Mouse (Mus musculus) ES-CJ7 (cell line): ENCODE results near the gene Fgf18.

ENCODE experiments used
- DNase-seq: peaks from one replicate; pipeline ENCODE4 v3.0.0; 2011; ENCODE audit warnings: low read depth, low spot score

The Fgf18 gene

DNA sequence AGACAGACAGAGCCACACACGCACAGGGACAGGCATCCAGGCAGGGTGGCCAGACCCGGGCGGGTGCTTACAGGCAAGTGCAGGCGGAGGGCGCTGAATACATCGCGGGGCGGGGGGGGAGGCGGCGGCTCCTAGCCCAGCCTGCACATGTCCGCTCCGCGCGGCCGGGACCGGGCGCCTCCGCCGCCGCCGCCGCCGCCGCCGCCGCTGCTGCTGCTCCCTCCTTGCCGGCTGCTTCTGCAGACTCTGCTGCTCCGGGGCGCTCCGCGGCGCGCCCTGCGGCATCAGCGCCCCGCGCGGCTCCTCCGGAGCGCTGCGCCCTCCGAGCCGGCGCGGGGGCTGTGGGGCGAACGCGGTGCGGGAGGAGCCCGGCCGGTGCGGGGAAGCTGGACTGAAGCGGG lies at the start of gene Fgf18:
Gene Fgf18, minus strand, starts transcription at position 230 of the 401 bp plus-strand sequence.
- DNase-seq: no peak

DNA sequence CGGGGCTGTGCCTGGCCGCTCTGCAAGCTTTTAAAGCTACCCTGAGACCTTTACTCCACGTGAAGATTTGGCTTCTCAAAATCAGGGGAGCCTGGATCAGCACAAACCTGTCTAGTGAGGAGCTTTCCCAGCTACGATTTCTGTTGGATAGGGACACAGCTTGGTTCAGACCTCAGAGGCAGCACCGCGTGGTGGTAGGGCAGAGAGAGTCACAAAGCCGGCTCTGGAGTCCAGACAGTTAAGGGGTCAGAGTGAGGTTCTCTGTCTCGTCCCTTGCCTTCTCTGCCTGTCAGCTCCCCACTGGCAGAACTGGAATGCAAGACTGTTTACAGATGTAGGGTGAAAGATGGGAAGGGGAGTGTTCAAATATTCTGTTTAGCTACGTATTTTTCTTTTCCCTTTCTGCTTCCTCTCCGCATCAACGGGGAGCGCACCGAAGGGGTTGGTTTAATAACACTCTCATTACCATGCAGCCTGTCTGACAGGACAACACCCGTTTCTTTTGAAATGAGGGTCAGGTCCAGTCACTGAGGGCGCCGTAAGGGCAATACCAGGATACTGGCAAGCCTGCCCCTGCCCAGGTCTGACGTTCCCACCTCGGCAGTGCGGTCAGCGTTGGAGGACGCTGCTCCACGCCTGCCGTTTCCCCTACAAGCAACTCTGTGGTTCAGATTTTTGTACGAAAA lies 49.4 kb upstream of the Fgf18 start:
- no peak for DNase-seq

DNA sequence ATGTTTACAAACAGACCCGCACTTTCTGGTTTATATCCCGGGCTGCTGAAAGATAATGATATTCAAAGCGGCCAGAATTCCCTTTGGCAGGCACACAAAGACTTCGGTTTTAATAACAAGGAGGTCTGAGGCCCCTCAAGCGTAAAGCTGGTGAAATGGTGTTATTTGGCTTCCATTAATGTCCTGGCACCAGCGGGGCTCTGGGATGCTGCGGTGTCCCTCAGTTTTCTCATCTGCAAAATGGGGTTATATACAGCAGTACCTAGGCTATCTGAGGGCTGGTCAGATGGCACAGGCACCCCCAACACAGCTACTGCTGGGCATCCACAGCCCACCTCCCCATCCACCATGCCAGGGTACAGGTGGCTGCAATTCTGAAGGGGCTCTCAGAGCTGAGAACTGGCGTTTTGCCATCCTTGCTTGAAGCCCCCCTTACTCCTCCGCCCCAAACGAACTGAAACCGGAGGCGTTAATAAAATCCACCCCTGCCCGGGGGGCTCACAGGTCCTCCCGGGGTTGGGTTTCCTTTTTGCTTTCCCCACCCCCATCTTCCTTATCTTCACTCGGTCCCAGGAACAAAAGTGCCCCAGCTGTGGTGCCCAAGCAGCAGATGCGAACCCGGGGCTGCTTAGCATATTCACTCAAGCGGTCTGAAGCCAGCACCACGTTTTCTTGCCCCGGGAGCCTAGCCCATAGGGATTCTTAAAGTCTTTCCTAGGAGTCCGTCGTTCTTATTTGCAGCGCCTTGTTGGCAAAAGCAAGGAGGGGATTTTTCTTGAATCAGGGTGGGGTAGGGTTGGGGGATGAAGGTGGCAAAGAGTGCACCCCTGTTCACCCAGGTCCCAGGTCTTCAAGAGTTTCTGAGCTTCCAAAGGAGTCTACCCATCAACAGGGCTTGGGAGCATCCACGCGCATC lies 48.6 kb upstream of the Fgf18 start:
- DNase-seq: no peak

DNA sequence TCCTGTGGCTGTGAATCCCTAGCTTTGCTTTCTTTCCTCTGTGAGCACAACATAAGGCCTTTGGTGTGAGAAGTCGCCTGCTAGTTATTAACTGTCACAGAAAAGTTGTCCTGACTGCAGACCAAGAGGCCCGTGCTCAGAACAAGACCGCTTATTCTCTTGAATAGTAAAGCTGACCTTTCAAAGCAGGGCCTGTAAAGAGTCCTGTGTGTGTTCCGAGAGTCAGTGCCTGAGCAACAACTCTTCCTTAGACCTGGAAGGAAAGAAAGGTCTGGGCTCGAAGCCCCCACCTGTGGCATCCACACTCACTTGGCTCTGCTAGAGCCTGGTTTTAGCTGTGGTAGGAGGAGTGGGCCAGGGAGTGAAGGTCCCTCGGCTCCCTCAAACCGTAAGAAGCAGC lies 47.9 kb upstream of the Fgf18 start:
- no peak for DNase-seq

DNA sequence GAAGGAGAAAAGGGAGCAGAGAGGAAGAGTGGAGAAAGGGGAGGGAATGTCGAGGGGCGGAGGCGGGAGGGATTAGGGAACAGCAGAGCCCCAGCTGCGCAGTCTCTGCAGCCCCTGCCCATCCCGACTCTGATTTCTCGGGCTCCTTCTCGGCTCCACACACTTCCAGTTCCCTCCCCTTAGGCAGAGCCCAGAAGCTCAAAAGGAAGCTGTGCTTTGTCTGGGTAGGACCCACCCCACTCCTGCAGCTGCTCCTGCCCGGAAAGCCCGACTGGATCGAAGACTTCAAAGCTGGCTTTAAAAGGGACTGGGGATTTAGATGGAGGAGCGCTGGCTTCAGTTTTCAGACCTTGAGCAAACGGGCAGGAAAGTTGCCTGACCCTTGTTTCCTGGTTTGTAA lies 46.5 kb upstream of the Fgf18 start:
- DNase-seq: peak; percentile 71

DNA sequence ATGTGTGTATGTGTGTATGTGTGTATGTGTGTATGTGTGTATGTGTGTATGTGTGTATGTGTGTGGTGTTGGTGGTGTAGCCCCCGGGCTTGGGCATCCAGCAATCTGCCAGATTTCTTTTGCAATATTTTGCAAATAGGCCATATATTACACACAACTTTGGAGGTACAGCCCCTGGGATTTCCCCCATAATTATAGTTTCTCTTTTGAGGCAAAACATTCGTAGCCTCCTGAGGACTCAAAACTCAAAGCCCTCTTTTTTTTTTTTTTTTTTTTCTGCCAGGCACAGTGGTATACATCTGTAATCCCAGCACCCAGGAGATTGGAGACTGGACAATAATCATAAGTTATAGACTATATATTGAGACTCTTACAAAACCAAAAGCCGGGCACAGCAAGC lies 34.6 kb upstream of the Fgf18 start:
- no peak for DNase-seq

DNA sequence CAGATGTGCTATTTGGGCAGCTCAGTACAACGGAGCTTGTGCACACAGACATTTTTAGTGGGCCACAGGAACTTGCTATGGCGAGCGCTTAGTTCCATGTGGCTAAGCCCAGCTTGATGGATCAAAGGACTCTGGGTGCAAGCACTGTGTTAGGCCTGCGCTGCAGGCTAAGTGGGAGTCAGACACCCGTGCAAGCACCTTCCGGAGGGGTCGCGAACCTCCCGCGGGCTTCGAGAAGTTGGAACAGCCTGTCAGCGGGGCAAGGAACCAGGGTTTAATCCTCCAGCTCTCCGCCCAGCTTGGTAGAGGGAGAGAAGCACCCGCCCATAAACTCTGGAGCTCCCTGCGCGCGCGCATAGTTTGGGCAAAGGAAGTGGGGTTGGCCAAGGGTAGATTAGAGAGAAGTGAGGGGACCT lies 33.5 kb upstream of the Fgf18 start:
- peak; percentile 62 for DNase-seq

DNA sequence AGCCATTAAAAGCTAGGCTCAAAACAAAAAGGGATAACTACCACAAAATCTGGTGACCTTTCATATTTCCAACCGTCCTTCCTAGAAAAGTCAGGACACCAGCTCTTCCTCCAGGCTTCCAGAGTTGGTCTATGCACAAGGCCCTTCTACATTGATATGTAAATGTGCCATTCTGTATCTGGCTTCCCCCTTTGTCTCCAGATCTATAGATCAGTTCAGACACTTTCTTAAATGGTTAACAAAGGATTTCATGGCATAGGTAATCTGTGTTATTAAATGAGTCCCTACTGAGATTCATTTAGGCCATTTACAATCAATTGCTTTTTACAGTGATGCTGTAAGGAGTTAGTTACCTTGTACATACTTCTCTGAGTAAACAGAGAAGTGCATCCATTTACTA lies 32.6 kb upstream of the Fgf18 start:
- DNase-seq: peak; percentile 68

DNA sequence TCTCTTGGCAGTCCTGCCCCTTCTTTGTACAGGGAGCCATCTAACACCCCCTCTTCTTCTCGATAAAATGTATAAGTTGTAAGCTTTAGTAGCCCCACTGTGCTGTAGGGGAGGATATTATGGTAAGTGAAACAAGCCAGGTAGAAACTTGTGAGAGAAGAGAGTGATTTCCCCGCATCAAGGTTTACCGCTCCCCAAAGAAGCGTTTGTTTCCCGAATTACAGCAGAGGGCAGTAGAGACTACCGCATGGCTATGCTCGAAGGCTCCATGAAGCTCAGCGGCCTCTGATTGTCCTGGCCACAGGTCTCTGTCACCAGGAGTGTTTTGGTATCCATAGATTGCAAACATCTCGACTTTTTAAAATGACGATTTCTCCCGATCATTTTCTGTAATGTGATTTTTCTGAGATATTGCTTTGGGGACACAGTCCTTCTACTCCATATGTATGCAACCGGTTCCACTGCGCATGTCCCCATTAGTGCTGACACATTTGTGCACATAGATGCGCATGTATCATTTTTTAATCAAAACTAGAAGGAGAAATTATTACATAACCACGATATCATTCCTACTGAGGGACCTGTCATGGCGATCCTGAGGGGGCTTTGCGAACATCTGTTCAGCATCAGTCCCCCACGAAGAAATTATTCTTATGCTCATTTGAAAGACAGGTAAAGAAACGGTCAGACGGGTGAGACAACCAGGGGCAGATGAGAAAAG lies 29.5 kb upstream of the Fgf18 start:
- DNase-seq: peak; percentile 76

DNA sequence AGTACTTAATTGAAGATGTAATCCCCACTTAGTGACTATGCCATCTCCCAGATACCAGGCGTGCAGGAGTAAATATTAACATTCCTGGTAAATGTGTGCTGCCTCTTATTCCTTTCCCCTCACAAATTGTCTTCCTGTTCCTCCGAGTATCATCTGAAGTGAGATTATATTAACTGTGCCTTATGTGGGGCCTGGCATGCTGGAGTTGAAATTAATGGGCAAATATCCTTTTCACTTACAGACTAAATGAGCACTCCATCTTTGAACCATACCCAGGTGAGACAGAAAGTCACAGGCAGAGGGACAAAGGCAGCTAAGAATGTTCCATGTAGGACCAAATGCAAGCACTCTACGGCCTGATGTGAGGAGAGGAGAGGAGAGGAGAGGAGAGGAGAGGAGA lies 28.6 kb upstream of the Fgf18 start:
- no peak for DNase-seq

DNA sequence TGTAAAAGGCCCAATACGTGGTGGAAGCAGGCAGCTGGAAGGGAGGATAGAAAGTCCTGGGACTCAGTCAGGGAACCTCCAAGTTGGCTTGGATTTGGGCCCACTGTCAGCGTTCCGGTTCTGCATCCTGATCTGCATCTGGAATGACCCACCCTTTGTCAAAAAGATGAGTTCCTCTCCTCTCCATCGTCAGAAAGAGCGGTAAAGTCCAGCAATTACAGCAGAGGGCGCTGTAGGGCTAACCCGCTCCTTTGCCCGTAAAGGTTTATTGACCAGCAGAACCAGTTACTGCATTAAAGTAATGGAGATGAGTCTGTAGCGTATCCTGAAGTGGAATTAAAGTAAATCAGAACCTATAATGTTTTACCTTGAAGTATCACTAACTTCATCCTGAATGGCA lies 23.3 kb upstream of the Fgf18 start:
- DNase-seq: peak; percentile 81

DNA sequence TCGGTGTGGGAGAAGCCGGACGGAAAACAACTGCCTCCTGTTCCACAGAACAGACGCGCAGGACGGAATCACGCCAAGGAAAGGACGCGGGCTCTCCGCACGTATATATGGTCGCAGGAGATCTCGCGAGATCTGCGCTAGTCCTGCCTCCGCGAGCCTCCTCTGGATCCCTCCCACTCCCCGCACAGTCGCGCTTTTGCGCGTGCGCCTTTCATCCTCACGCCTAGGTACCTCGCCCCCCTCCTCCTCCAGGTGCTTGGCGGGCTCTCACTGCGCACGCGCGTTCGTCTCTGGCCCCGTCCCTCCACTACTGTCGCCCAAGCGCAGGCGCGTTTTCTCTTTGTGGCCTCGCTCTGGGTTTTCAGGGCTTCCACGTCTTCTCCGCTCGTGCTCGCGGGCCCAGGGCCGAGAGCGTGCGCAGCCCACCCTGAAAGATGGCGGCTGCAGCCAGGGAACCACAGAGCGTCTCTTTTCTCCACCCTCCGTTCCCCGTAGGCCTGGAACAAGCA lies 15.9 kb upstream of the Fgf18 start, which contains the start of gene Npm1:
Gene Npm1, minus strand, starts transcription at position 209 of the 509 bp plus-strand sequence.
- DNase-seq: peak; percentile 100

DNA sequence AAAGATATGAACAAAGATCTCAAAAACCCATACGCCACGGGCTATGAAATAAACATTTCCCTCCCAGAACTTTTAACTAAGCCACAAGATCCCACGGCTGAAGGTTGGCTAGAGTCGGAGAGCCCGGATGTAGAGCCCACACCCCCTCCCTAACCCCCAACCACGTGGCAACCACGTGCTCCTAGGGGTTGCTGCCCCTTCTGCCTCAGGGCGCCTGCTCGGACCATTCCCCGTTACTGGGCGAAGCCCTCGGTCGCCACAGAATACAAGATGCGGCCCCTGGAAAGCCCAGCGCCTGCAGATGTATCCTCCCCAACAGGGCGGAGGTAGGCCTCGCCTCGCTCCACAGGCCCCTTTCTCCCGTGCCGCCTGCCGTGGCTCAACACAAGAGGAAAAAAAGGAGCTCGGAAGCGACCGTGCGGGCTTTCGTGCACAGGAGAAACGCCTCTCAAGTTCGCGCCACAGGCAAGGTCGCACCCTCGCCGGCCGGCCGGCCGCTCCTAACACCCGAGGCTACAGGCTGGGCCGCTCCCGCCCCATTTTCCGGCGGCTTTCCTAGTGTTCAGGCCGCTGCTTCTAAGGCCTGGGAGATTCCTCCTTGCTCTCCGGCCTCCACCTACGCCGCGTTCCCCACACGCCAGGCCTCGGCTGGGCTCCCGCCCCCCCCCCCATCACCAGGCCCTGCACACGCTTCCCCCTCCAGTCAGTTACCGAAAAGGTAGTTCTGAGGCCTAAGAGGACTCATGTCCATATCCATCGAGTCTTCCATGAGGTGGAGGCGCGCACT lies 15.2 kb upstream of the Fgf18 start:
- DNase-seq: peak; percentile 88

DNA sequence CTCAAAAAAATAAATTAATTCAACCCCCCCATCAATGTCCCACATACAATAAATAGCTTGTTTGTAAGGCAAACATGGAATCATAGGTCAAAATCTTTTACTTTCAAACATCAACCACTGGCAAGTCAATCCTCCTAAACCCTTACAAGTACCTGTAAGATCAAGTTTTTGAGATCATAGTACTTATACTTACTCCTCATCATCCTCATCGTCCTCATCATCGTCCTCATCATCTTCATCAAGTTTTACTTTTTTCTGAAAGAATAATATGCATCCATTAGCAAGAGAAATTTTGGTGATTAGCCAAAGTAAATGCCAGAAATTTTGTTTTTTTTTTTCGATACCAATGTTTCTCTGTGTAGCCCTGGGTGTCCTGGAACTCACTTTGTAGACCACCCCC lies 12.5 kb upstream of the Fgf18 start:
- no peak for DNase-seq

DNA sequence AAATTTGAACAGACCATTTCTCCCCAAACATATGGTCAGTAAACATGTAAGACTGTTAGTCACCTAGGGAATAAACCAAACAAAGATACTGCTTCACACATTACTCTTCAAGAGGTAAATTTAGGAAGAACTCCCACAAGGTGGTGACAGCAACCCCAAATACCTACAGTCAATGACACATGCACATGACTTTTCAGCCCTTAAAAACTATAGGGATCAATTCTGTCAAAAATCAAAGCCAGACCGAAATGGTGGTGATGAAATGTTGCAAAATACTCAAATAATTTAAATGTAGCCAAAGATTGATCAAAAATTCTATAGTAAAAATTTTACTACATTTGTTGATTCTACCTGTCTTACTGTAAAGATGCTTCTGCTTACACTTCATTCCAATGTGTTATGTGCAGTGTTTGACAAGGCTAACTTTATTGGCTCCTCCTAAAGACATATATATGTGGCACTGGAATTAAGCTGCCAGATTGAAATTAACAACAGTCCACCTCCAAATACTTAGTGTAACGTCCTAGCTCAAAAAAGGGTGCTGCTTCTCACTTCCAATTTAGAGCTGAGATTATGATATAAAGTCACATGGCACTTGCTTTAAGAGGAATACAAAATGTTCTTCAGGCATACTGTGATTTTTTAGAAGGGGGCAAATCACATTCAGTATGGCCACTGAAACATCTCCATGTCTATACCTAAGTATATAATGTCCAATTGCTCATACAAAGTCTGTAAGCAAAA lies 10.4 kb upstream of the Fgf18 start:
- no peak for DNase-seq

DNA sequence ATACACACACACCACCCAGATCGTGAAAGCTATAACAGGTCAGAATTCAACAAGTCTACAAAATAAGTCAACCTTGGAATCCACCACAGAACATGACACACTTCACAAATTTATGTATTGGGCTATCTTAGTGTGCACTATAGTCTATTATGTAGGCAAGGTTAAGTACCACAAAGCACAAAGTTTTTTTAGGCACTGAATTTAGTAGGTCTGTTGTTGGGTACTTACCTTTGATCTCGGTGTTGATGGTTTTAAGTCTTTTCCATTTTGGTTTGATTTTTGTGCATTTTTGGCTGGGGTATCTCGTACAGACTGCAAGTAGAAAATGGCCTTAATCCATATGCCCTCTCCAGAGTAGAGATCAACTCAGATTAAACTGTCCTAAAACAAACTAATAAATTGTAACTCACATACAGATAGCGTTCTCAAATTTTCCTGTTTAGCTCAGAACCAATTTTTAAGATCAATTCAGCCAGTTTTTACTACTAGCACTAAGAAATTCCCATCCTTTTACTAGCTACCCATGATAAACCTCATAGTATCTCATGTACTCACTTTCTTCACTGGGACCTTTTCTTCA lies 9.3 kb upstream of the Fgf18 start:
- DNase-seq: no peak

DNA sequence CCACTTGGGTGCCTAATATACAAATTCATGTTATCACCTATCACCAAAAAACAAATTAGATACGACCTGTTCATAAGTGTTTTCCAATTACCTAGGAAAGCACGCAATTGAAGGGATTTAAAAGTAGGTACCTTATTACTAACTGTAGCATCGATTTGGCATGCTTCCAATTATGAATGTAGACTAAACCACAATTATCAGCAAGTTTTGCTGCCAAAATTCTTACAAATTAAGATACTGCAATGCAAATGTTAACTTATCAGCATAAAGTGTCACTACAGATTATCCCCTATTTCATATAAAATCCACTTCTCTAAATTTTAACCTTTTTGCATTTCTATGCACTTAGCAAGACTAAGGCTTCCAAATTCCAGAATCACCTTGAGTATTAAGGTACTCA lies 7.3 kb upstream of the Fgf18 start:
- no peak for DNase-seq

DNA sequence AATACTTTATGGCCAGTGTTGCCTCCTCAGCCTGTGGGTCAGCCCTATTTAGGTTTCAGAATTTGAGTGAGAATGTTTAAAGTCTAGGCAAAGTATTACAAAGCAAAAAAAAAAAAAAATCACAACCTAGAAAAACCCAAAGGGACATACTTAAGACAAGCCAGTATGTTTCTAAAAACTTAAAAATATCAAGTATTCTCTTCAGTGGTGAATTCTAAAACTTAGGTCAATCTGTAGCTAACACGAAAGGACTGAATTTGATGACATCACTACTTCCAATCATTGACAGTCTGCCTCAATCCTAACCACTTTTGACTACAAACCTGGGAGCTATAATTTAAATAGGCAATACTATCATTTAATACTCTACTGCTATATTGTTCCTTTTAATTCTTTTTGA lies 5.8 kb upstream of the Fgf18 start:
- DNase-seq: no peak

DNA sequence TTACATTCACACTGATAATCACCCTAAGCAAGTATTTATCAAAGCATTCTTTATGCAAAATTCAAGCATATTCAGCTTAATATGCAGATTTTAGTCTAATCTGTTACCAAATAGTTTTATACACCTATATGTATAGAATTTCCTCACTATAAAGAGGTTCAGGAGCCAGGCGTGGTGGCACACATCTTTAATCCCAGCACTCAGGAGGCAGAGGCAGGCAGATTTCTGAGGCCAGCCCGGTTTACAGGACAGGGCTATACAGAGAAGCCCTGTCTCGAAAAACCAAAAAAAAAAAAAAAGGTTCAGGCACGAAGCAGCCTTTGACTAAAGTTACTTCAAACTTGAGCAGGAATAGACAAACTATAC lies 4.6 kb upstream of the Fgf18 start:
- no peak for DNase-seq

DNA sequence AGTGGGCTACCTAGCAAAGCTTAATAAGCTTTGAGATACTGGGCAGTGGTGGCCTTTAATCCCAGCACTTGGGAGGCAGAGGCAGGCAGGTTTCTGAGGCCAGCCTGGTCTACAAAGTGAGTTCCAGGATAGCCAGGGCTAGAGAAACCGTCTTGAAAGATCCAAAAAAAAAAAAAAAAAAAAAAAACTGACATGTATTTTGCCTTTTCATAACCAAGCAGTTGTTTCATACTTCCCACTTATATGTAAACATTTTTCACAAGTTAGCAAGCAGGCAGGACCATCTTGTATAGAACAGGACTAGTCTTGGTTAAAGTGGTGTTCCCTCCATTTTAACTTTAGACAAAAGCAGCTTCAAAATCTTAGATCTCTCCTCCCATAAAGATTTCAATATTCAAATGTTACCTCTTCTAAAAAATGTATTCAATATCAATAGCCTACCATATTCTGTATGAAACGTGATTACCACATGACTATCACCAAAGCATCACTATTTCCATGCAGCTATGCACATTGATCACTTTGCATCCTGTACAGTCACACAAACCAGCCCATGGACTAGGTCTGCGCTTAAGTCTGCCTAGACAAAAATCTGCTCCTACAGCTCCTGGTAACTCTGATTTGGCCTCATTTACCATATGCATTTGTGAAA lies 4.1 kb upstream of the Fgf18 start:
- DNase-seq: no peak
